Mouse (Mus musculus) layer of hippocampus, postnatal 36 days (tissue): ENCODE measurements around the gene Zfp692. TPM values are rescaled to one million over a fixed set of nuclear protein-coding genes. Genes with fewer than 3 reads are reported as not detected.
"Not testable (repeated sequence)": the region's sequence is repeated elsewhere in the genome, so short reads cannot be mapped to it uniquely, and the experiment has no call there.

ENCODE experiments used
- DNase-seq, 2 experiments: peaks; one replicate each; pipeline ENCODE4 v3.0.0; 2022
- total RNA-seq, 2 experiments: library from RNA; stranded (reverse); gene quantifications; 2 replicates each; pipeline ENCODE4 v1.2.3; 2021

The Zfp692 gene
- total RNA-seq, result 10 to 100 TPM; 27.6 to 31.4 TPM

DNA sequence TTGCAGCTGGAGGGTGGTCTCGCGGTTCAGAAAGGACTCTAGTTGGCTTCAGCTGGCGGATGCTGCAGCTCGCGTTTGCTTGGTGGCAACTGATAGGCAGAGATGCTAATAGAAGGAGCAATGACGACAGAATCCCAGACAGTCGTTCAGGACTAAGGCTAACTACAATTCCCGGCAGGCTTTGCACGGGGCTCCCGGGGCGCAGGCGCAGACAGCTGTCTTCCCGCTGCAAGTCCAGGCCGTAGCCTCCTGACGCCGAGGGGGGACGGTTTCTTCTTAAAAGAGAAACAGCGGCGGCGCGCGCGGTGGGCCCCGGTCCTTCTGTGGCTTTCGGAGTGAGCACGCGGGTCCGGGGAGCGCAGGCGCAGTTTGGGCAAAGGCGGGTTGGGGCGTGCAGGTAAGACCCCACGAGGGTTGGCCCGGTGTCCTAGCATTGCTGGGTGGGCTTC, at the start of gene Zfp692:
Zfp692 (plus strand) TSS at position 210 of the 449 bp plus-strand sequence.
- peak; percentile 95 to 96 for DNase-seq

DNA sequence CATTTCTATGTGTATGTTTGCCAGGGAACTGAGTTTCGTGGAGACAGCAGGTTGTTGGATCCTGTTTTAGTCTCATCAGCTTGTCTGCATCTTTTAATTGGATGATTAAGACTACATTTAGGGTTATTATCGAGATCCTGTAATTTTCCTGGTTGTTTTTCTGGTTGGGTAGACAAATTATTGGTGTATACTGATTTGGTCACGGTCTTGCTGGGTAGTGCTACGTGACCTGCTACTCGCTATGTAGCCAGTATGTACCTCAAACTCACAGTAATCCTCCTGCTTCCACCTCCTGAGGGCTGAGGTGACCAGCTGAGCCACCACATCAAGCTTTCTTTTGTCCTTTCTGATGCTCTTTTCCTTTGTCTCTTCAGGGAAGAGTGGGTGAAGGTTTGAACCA, 49.1 kb upstream of the Zfp692 start:
- no peak for DNase-seq

DNA sequence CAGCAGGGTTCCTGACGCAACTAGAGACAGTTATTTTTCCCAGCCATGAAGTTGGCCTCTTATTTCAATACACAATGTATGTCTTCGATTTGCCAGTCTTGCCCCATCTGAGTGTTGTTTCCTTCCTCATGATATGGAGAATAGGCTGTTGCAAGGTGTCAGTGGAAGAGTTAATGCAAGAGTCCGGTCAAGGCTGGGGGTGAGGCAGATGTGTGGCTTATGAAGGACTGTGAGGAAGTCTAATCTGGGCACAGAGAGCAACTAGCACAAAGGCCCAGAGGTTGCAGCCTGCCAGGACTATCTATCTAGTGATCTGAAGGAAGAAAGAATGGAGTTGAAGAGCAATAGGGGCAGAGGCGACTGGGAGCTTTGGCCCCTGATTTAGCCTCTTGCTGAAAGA, 46.7 kb upstream of the Zfp692 start:
- DNase-seq, result no peak

DNA sequence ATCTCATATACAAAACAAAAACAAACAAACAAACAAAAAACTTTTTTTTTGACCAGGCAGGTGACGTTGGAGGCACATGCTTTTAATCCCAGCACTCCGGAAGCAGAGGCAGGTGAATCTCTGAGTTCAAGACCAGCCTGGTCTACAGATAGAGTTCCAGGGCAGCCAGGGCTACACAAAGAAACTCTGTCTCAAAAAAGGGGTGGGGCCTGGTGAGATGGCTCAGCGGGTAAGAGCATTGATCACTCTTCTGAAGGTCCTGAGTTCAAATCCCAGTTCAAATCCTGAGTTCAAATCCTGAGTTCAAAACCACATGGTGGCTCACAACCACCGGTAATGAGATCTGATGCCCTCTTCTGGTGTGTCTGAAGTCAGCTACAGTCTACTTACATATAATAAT, 45.0 kb upstream of the Zfp692 start:
- no peak for DNase-seq

DNA sequence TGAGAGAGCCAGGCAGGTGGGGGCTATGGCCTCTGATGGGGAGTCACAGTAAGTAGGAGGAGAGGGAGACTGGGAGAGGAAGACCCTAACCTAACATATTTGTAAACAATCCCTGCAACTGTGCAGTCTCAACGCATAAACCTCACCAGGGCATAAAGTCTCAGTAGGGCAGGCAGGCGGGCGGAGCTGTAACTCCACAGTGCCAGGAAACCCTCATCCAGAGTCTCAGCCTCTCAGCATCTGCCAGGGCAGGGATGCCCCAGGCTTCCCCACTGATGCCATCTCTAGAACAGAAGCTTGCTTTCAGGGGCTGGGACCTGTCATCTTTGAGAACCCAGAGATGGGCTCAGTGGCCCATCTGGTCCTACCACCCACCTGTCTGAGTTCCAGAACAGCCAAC, 44.5 kb upstream of the Zfp692 start:
- DNase-seq, result no peak

DNA sequence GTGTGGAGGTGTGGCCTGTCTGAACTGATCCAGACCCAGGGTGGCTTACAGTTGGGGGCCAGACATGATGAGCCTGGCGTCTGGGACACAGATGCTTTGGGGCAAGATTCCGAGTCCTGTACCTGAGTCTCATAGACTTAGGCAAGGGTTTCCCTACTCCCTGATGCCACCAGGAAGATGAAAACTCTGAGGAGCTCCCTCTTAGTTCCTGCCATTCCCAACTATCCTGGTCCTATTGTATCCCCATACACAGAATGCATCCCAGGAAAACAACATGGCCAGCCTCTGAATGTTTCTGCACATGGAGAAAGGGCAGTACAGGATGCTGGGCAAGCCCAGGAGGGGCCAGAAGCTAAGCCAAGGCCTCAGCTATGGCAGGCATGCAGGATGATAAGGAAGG, 43.4 kb upstream of the Zfp692 start:
- DNase-seq, result no peak

DNA sequence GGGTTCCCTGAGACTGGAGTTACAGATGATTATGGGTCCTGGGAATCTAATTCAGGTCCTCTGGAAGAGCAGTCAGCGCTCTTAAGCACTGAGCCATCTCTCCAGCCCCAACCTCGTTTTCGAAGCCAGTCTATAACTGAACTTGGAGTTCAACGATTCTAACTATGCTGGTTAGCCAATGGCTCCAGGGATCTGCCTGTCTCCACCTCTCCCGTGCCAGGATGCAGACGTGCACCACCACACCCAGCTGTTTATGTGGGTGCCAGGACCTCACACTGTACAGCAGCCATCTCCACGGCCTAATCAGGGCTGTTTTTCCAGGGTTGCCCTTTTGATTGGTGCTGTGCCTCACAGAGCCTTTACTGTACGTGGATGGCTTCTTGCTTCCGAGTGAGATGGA, 42.3 kb upstream of the Zfp692 start:
- no peak for DNase-seq

DNA sequence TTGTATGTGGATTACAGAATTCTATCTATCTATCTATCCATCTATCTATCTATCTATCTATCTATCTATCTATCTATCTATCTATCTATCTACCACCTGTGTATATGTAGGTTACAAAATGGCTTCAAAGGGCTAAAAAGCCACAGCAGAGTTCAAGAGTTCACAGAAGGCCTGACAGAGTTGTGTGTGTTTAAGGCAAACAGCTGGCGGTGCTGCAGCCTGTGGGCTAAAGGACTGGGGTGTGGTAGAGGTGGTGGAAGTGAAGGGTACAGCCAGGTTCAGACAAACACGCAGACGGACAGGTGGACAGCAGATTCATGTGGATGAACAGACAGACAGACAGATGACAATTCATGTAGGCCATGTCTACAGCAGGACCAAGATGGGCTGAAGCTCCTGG, 38.6 kb upstream of the Zfp692 start:
- DNase-seq, result no peak

DNA sequence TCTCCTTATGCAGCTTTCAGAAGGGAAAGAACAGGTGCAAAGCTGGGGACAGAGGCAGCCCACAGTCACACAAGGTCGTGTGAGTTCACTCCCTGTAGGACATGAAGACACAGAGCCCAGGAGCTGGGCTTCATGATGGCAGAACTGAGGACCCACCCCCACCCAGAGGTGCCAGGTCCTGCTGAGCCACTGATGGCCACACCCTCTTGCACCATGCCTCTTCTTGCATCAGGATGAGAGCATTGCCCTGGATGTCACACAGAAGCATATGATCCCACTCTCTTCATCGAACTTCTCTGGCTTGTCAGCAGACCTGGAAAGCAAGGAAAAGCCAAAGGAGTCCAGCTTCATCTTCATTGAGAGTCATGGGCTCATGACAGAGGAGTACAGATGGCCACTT, 32.3 kb upstream of the Zfp692 start, which contains the start of gene 4930438A08Rik:
4930438A08Rik (plus strand) TSS at position 228 of the 400 bp plus-strand sequence.
- DNase-seq, result no peak

DNA sequence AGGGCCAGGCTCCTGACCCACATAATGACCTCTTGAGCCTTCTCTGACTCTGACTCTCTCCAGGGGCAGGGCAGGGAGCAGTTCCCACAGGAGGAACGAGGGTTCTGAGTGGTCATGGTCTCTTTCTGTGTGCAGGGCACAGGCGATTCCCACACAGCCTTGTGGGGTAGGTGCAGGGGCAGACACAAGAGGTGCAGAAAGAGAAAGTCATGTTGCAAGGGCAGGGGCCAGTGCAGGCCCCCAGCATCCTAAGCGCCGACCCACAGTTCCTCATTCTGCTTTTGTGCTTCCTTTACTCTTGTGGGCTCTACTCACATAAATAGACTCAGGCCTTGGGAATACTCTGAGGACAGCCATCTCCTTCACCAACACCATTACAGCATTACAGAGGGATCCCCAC, 31.1 kb upstream of the Zfp692 start:
- DNase-seq, result no peak

DNA sequence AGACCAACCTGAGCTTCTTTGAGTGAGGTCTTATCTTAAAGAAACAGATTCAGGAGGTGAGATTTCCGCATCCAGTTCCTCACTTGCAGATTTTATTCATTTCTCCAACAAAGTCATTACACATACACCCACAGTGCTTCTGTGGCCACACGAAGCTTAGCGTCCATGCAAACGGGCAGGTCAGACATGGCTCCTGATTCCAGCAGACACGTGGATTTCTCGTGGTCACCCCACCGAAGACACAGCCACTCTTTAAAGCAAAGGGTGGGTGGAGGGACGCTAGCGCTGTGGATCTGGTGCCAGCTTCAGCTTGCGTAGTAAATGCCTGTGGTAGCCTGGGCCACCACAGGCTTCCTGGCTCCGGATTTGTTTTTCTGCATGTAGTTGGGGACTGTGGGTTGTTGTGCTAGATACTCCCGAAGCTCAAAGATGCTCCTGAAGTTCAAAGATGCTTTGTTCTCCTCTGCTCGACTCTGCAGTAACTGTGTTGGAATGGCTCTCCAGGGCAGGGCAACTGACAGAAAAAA, 24.8 kb upstream of the Zfp692 start:
- no peak for DNase-seq

DNA sequence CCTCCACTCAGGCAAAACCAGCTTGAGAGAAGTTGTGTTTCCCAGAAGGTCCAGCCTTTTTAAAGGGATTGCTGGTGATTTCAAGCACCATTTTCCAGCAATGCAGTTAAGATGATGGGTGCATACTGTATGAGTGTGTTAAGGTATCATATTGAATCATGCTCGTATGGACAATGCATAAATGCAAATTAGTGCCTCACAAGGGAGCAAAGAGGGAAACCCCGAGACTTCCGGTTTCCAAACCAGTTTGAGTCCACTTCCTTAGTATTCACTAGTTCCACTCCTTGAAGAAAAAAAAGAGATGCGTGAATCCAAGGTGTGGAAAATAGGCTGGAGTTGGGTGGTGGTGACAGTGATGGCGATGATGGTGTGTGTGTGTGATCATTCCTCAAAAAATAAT, 24.4 kb upstream of the Zfp692 start:
- no peak for DNase-seq

DNA sequence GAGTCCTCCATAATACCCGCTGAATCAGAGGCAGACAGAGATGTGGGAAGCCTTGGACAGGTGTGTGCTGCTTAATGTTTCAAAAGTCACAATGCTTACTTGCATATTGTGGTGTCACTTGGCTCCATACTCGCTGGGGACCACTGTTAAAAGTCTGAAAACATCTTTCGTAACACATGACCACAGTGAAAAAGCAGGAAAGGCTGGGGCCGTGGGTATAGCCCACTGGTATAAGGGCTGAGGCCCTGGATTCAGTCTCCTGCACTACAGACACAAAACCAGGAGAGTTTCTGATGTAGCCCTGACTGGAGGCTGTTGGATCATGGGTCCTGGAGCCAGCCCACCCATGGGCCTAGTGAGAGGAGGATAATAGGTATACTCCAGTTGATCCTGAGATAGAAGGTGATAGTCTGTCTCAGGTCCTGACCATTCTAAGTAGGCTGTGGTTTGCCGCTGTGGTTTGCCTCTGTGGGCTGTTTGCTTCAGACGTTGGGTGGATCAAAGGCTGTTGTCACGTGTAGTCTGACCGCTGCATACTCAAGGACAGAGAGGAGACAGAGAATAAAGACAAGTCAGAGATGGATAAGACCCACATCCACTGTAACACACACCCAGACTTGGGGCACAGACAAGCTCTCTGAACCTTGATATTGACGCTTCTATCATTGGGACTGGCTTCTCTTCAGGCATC, 16.7 kb upstream of the Zfp692 start:
- DNase-seq, result no peak

DNA sequence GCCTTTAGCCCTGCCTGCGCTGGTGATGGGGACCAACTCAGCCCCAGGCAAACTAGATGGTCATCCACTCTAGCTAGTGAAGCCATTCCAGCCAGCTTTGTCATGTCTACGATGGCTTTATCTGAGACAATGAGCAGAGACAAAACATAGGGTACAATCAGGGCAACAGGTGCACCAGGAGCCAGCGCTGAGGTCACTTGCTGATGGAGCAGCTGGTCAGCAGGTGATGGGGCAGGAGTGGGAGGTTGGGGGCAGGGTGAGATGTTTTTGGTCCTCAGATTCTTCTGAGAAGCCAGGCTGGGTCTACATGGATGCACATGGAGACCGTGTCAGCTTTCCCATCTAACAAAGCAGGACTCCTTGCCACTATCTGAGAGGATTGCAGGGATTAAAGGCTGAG, 16.1 kb upstream of the Zfp692 start:
- no peak for DNase-seq

DNA sequence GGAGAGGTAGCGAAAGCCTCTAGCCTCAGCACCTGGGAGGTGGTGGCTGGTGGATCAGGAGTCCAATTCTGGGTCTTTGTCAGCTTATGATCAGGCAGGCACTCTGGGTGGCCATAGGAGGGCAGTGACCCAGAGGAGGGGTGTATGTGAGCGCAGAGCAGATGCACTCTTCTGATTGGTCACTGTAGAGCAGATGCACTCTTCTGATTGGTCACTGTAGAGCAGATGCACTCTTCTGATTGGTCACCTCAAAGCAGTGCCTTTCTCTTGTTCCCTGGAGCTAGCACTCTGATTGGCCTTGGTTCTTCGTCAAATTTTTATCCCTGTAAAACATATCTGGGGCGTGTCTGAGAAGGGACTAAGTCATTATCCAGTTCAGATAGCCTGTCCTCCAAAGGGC, 14.1 kb upstream of the Zfp692 start:
- no peak for DNase-seq

DNA sequence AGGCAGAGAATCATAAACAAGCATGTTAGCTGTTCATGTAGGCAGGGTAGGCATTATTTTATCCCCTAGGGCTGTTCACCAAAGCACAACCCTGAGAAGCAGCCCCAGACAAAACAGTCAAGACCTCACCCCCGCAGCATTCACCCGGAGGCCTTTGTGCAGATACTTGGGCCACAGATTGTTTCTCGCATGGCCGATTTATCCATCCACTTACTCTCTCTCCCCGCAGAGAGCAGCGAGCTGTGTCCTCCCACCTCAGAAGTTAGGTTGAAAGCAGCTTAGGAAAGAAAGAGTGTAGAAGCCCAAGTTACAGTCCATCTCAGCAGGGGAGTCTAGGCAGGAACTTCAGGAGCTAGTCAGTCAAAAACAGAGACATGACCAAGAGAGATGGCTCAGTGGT, 9.5 kb upstream of the Zfp692 start:
- DNase-seq, result no peak

DNA sequence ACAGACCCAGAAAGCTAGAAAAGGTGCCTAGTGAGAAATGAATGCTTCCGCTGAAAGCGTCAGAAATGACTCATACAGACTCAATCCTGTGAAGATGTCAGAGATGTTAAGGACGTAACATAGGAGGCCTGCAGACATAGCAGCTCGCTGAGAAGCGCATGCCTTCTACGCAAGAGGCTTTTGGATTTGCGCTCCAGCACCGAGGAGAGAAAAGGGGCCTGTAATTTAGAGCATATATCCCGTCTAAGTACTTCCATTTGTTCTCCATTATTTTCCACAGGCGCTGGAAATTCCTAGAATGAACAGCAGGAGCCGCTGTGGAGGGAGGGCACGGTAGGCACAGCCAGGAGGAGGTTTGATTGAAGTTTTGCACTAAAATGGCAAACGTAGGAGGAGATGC, 5.8 kb upstream of the Zfp692 start:
- peak; percentile 65 to 73 for DNase-seq

DNA sequence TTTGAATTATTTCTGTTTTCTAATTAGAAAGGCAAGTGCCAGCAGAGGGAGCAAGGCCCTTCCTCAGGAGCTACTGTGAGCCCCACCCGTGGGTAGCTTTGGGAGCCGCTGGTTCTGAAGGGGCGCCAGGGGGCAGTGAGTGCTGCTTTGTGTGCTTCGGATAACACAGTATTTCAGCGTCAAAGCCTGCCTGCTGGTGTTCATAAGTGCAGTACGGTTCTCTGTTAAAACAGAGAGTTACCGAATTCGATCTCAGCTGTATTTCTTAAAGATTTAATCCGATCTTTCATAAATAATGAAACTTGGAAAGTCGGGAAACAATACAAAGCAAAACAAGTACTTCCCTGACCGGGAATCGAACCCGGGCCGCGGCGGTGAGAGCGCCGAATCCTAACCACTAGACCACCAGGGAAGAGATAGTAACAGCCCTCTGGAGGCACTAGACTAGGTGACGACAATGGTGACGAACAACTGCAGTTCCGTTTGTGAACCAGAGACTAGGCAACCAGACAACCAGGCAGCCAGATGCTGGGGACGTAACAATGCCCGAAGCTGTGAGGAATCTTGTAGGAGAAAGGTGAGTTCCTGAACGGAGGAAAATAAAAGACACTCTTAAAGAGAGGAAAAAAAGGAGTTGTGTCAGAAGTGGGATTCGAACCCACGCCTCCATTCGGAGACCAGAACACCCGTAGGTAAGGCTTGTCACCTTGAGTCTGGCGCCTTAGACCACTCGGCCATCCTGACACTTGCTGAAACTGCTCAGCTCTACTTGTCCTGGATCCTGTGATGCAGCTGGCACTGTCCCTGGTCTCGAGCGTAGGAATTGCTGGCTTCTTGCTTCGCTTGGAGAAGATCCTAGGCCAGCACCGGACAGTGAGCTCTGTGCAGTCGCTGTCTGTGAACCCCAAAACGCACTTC, 4.8 kb upstream of the Zfp692 start:
- peak; percentile 99 to 100 for DNase-seq

DNA sequence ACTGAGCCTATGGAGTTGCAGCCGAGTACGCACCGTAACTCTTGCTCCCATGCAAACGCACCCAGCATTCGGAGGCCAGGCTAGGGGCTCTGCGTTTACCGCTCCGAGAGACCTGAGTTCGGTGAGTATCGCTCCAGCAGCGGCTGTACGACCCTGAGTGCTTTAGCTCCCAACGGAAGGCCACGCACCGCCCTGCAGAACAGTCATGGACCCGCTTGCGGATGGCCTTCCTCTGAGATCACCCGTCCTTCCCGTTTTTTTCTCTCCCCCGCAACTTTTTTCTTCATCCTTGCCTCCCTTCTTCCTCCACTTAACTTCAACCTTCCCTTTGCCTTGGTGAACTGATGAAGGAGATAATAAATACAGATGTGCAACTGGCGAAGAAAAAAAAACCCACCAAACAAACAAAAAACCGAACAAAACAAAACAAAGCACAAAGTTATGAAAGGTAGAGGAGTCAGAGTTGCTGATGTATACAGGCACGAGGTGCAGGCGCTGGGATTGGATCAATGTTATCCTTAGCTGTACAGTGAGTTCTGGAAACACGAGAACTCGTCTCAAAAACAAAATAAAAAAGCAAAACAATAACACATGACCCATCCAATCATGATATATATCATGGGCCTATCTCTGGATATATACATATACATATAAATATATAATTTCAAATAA, 4.0 kb upstream of the Zfp692 start:
- no peak for DNase-seq

DNA sequence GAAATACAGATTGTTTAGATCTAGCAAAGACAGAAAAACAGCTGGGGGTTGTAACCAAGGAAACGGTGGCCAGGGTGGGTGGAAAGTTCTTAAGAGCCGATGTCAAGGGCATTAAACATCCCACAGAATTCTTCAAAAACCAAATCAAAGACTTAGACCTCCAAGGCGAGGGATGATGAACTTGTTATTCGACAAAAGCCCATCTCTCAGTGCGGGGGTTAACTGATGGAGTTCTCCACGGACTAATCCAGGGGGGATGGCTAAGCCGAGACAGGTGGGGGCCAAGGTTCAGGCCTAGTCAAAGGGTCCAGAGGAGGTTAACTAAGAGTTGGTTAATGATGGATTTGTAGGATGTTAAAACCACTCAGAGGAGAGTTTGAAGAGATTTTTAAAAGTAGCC, 3.3 kb upstream of the Zfp692 start:
- no peak for DNase-seq

DNA sequence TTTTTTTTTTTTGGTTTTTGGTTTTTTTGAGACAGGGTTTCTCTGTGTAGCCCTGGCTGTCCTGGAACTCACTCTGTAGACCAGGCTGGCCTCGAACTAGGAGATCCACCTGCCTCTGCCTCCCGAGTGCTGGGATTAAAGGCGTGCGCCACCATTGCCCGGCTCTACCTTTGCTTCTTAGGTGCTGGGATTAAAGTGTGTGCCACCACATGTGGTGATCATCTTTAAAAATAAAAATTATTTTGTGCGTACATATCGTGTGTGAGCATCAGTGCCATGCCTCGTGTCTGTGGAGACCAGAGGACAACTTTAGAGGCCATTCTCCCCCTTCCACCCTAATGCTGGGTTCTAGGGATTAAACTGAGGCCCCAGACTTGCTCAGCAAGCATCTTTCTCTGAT, 1.6 kb upstream of the Zfp692 start:
- DNase-seq, result not testable (repeated sequence)

DNA sequence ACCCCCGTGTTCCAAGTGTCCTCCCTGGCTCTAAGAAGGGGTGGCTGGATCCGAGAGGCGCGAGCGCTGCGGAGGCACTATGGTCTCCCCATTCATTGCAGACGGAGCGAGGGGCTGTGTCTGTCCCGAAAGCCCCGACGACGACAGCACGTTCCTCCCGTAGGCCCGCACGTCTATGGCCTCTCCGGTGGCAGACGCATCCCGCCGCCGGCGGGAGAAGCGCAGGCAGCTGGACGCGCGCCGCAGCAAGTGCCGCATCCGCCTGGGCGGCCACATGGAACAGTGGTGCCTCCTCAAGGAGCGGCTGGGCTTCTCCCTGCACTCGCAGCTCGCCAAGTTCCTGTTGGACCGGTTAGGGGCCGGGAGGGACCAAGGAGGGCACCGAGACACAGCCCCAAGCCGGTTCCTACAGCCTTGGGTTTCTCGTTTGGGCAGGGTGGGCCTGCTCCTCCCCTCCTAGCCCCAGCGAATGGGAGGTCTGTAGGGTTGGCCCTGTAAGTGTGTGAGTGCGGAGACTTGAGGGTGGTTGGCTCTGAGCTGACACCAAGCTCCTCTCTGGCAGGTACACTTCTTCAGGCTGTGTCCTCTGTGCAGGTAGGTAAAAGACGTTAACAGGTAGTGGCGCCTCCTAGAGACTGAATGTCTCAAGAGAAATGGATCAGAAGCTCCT, 677 bp downstream of the Zfp692 start:
- peak; percentile 44 to 58 for DNase-seq
